Mouse (Mus musculus): ENCODE measurements at regions not wholly inside any gene's neighbourhood (a gene's known extent, or its start where the extent isn't known, plus 50 kb on each side); places are given as distances from the start of the nearest gene placed in this dataset.
A peak's percentile ranks its signal among the peaks of the same experiment; 100 is the strongest.

DNA sequence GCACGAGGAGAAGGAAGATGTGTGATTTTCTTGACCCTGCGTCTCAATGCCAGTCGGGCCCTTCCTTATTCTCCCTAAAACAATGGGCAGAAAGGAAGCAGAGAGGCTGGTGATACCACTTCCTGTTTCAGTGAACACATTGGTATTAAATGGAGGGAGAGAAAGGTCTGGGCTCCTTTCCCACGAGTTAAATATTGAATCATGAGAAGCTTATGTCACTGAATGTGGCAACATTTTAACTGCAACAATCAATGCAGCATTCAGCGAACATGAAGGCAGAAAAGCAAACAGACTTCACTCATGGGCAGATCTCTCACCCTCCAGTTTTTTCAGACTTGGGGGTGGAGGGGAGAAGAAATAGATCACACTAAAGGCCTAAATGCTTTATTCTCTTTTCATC, 819.8 kb downstream of the Poteg start:
- Histone ChIP-seq H3K36me3 (no peaks in the 10 kb centered on the region), H3K27me3 (no peaks in the 10 kb centered on the region), H3K4me2 (no peak overlapping the region), H3K4me1 (replicated peaks) (no peaks in the 10 kb centered on the region), H3K4me3 (no peak overlapping the region), H3K9ac (no peak overlapping the region), H3K9me3 (no peaks in the 10 kb centered on the region), H3K27ac (replicated peaks) (no peak overlapping the region)
- ATAC-seq (ENCODE audit: low read depth), result no peak
- 76% methylated on average over 5 of the region's 5 CpGs for WGBS

GRCm38 (mm10) chr8:28284257-28284656, 836.8 kb downstream of the Poteg start:
- WGBS, result 69% methylated on average over 2 of the region's 2 CpGs
- no peak for ATAC-seq (ENCODE audit: low read depth)
- H3K36me3 ChIP-seq, result no peaks in the 10 kb centered on the region

DNA sequence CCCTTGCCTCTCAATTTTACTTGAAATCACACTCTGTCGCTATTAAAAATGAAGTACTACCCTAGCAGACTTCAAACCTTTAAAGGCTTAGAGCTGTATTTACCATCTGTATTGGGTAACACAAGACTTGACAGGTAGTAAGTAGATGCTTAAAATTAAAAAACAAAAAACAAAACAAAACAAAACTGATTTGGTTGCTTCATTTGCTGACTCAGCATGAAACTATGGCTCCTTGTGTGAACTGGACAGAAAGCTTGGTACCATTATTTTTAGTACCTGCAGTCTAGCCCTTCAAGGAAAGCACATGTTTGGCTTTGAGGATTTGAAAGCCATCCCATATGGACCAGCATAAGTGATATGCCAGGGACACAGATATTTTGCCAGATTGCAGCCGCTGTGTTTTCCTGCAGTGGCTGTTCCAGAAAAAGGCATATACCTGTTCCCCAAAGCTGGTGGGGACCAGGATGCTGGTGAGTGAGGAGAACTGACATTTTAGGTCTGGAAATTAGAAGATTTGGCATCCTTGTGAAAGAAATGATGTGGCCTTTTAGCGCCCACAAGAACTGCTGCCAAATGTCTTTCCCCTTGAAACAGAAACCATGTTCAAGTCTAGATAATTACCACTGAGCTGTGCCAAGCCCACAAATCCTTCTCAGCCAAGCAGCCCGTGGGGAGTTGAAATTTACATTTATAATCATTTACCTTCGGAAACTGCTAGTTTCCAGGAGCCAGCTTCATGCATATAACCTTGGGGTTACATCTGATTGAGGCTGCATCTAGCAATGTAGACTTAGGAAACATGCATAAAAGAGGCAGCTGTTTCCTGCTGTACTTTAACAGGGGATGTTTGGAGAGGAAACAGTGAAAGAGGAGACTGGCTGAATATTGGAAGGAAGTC, 851.7 kb downstream of the Poteg start:
- Histone ChIP-seq H3K36me3 (no peaks in the 10 kb centered on the region), H3K4me2 (no peak overlapping the region), H3K4me3 (no peak overlapping the region), H3K27ac (replicated peaks) (0 out of 2 replicates have a peak overlapping the region, but pooled peaks have one; percentile 9), H3K9ac (no peak overlapping the region), H3K4me1 (replicated peaks) (peaks cover 8% of the 10 kb centered on the region), H3K9me3 (no peaks in the 10 kb centered on the region), H3K27me3 (no peaks in the 10 kb centered on the region)
- WGBS, result 64% methylated on average over 5 of the region's 5 CpGs
- no peak; the same call in 1 of the 2 replicates for ATAC-seq (ENCODE audit: low read depth)

More at GRCm38 (mm10) chr8:28284257-28284656, 836.8 kb downstream of the Poteg start:
- no peak overlapping the region for H3K27ac ChIP-seq (replicated peaks)
- no peak overlapping the region for H3K4me3 ChIP-seq
- no peaks in the 10 kb centered on the region for H3K27me3 ChIP-seq
- H3K4me2 ChIP-seq, result no peak overlapping the region
- no peaks in the 10 kb centered on the region for H3K4me1 ChIP-seq (replicated peaks)
- no peaks in the 10 kb centered on the region for H3K9me3 ChIP-seq
- no peak overlapping the region for H3K9ac ChIP-seq

GRCm38 (mm10) chr8:28317081-28317480, 869.6 kb downstream of the Poteg start:
- Histone ChIP-seq H3K4me1 (replicated peaks) (no peaks in the 10 kb centered on the region), H3K9ac (no peak overlapping the region), H3K27ac (replicated peaks) (no peak overlapping the region), H3K27me3 (no peaks in the 10 kb centered on the region), H3K9me3 (no peaks in the 10 kb centered on the region), H3K4me2 (no peak overlapping the region), H3K36me3 (no peaks in the 10 kb centered on the region), H3K4me3 (no peak overlapping the region)
- ATAC-seq (ENCODE audit: low read depth), result no peak
- WGBS, result 71% methylated on average over 1 of the region's 1 CpGs

DNA sequence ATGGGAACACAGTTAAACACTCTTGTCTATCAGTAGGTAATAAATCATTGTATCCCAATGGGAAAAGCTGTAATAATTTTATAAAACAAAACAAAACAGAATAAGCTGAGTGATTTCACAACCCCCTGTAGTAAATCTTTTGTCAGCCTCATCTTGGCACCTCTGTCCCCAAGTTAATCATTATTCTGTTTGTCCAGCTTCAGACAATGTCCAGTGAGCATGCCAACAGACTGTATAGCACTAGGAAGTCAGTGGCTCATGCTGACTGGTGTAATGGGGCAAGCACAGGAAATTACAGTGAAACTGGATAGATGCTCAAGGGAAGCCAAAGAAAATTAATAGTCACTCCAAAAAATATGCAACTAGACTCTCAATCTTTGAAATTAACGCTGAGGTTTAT, 885.9 kb downstream of the Poteg start:
- H3K4me1 ChIP-seq (replicated peaks), result no peaks in the 10 kb centered on the region
- H3K9me3 ChIP-seq, result no peaks in the 10 kb centered on the region
- H3K9ac ChIP-seq, result no peak overlapping the region
- no peak overlapping the region for H3K27ac ChIP-seq (replicated peaks)
- no peak for ATAC-seq (ENCODE audit: low read depth)
- H3K36me3 ChIP-seq, result no peaks in the 10 kb centered on the region
- H3K4me2 ChIP-seq, result no peak overlapping the region
- 93% methylated on average over 1 of the region's 1 CpGs for WGBS
- H3K4me3 ChIP-seq, result no peak overlapping the region
- no peaks in the 10 kb centered on the region for H3K27me3 ChIP-seq

DNA sequence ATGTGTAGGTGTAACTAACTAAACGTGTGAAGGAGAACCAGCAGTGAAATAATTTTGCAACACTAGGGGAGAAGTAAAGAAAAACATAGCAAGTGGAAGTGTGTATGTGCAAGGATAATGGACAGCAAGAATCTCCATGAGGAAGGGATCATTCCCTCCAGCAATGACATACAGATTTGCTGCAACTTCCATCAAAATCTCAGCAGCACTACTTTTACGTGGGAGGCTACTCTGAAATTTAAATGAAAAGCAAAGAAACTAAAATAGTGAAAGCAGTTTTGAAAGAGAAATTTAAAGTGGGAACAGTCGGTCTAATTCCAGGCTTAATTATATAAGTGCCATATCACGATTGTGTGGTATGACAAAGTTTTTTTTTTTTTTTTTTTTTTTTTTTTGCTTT, 890.0 kb downstream of the Poteg start:
- Histone ChIP-seq H3K4me3 (no peak overlapping the region), H3K9ac (no peak overlapping the region), H3K36me3 (no peaks in the 10 kb centered on the region), H3K4me1 (replicated peaks) (no peaks in the 10 kb centered on the region), H3K9me3 (no peaks in the 10 kb centered on the region), H3K27ac (replicated peaks) (no peak overlapping the region), H3K27me3 (no peaks in the 10 kb centered on the region), H3K4me2 (no peak overlapping the region)
- WGBS, result 82% methylated on average over 4 of the region's 4 CpGs
- no peak for ATAC-seq (ENCODE audit: low read depth)

DNA sequence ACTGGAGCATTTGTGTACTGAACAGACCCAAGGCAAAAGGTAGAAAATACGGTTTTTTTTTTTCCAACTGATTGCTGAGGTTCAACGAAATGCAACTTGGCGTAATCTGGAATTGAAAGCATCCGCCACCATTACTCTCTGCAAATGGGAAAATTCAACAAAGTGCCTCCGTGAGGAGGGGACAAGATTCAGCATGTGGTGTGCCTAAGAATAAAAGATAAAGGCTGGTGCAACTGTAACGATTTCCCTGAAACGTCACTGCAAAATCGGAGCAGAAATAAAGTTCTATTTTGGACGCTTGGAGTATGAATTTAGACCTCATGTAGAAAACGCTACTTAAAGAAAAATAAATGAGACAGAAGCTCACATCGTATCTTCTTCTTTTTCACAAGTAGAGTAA, 893.8 kb downstream of the Poteg start:
- WGBS, result 91% methylated on average over 11 of the region's 11 CpGs
- no peaks in the 10 kb centered on the region for H3K9me3 ChIP-seq
- no peaks in the 10 kb centered on the region for H3K36me3 ChIP-seq
- no peak overlapping the region for H3K4me3 ChIP-seq
- ATAC-seq (ENCODE audit: low read depth), result no peak
- no peak overlapping the region for H3K9ac ChIP-seq
- H3K4me1 ChIP-seq (replicated peaks), result no peaks in the 10 kb centered on the region
- no peak overlapping the region for H3K4me2 ChIP-seq
- H3K27ac ChIP-seq (replicated peaks), result no peak overlapping the region
- H3K27me3 ChIP-seq, result no peaks in the 10 kb centered on the region

DNA sequence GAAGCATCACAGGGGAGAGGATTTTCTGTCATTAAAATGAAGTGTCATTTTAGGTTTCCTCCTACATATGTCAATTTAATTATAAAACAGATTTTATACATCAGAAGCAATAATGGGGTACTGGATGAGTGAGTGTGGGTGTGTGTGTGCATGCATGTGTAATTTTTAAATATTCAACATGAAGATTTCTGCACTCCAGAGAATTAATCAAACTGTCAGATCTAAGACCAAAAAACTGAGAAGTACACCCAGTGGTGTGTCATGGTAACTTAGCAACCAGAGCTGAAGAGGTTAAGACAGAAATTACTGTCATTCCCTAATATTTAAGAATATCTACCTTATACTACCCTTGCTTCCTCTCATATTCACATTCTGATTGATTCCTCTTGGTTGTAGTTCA, 919.0 kb downstream of the Poteg start:
- Histone ChIP-seq H3K4me2 (no peak overlapping the region), H3K9ac (no peak overlapping the region), H3K4me1 (replicated peaks) (no peaks in the 10 kb centered on the region), H3K27ac (replicated peaks) (no peak overlapping the region), H3K36me3 (no peaks in the 10 kb centered on the region), H3K27me3 (no peaks in the 10 kb centered on the region), H3K4me3 (no peak overlapping the region), H3K9me3 (no peaks in the 10 kb centered on the region)
- ATAC-seq (ENCODE audit: low read depth), result no peak

DNA sequence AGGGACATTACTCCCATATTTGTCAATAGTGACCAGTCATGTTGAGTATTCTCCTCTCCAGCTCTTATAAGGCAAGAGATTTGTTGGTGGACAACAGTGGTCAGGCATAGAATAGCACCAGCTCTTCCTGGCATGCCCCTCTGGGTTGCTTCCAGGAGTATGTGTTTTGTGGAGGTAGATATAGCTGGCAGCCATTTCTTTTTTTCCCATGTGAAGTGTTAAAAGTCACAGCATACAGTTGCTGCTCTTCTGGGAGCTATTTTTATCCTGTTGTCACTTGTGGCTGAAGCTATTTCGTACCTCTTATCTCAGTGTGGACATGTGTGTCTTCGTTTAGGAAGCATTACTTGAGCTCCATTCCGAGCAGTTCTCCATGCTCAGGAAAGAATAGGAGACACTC, 919.9 kb downstream of the Poteg start:
- no peaks in the 10 kb centered on the region for H3K27me3 ChIP-seq
- H3K4me3 ChIP-seq, result no peak overlapping the region
- no peaks in the 10 kb centered on the region for H3K36me3 ChIP-seq
- no peak for ATAC-seq (ENCODE audit: low read depth)
- H3K4me1 ChIP-seq (replicated peaks), result no peaks in the 10 kb centered on the region
- H3K4me2 ChIP-seq, result no peak overlapping the region
- no peak overlapping the region for H3K9ac ChIP-seq
- H3K9me3 ChIP-seq, result no peaks in the 10 kb centered on the region
- 81% methylated on average over 3 of the region's 3 CpGs for WGBS
- no peak overlapping the region for H3K27ac ChIP-seq (replicated peaks)

DNA sequence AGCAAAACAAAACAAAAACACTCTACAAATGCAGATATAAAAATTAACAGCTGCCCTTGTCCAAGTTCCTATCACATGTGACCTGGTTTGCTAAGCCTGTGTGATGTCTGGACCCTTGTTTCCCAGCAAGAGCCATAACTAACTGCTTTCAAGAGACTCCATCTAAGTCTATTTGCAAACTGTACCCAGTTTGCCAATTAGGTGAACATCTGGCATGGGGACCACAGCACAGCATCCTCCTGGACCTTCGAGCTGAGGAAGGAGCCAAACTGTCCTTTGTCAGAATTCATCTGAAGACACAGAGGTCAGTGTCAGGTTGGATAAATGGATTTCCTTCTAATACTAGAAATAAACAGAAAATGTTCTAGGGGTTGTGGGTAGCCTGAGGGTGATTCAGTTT, 924.3 kb downstream of the Poteg start:
- H3K27ac ChIP-seq (replicated peaks), result no peak overlapping the region
- no peaks in the 10 kb centered on the region for H3K4me1 ChIP-seq (replicated peaks)
- no peak overlapping the region for H3K9ac ChIP-seq
- no peaks in the 10 kb centered on the region for H3K36me3 ChIP-seq
- no peaks in the 10 kb centered on the region for H3K27me3 ChIP-seq
- no peak overlapping the region for H3K4me3 ChIP-seq
- H3K4me2 ChIP-seq, result no peak overlapping the region
- 73% methylated on average over 1 of the region's 1 CpGs for WGBS
- ATAC-seq (ENCODE audit: low read depth), result no peak
- H3K9me3 ChIP-seq, result no peaks in the 10 kb centered on the region

DNA sequence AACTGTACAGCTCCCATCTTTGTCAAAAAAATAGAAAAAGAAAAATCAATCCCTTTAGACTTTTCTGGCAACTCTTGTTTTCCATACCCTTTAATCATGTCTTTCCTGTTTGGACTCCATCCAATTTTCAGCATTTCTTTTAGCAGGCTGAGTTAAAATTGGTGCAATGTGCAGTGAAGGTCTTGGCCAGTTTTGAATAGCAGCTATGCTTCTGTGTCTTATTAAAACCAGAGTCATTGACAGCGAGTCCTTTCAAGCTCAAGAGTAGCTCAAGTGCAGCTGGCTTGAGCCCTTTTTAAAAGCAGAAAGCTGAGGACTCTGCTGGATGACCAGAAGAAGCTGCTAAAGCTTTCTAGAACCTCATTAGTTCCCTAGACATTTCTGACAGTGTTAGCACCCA, 952.7 kb downstream of the Poteg start:
- ATAC-seq (ENCODE audit: low read depth), result no peak
- Histone ChIP-seq H3K4me2 (no peak overlapping the region), H3K36me3 (no peaks in the 10 kb centered on the region), H3K4me1 (replicated peaks) (no peaks in the 10 kb centered on the region), H3K27me3 (no peaks in the 10 kb centered on the region), H3K4me3 (no peak overlapping the region), H3K27ac (replicated peaks) (no peak overlapping the region), H3K9me3 (no peaks in the 10 kb centered on the region), H3K9ac (no peak overlapping the region)
- 70% methylated on average over 1 of the region's 1 CpGs for WGBS

DNA sequence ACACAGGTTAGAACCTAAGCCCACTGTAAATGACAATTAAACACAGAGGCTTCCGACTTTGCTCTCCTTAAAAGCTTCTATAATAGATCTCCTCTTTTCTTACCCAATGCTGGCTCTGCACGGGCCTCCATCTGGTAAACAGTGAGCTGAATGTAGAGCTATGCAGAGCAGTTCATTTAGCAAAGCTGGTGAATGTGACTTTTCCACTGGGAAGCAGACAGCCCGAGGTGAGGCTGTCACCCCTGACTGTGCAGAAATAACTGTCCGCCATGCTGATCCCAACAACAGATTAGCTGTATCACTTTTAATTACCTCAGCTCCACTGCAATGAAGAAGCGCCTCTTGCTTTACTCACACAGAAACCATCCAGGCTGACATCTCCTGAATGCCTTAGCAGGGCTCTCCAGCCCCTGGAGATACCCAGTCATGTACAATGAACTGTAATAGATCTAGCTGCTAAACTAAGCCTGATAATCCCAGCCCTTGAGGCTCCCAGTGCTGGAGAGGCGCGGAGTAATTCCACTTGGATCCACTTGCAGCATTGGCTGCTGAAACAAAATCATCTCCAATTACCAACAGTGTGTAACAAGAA, 980.2 kb downstream of the Poteg start:
- Histone ChIP-seq H3K36me3 (no peaks in the 10 kb centered on the region), H3K9me3 (no peaks in the 10 kb centered on the region), H3K9ac (no peak overlapping the region), H3K4me2 (no peak overlapping the region), H3K27me3 (no peaks in the 10 kb centered on the region), H3K27ac (replicated peaks) (no peak overlapping the region), H3K4me1 (replicated peaks) (no peaks in the 10 kb centered on the region; the same call in 1 of the 2 replicates), H3K4me3 (no peak overlapping the region)
- no peak for ATAC-seq (ENCODE audit: low read depth)
- 66% methylated on average over 7 of the region's 7 CpGs for whole genome bisulfite sequencing

DNA sequence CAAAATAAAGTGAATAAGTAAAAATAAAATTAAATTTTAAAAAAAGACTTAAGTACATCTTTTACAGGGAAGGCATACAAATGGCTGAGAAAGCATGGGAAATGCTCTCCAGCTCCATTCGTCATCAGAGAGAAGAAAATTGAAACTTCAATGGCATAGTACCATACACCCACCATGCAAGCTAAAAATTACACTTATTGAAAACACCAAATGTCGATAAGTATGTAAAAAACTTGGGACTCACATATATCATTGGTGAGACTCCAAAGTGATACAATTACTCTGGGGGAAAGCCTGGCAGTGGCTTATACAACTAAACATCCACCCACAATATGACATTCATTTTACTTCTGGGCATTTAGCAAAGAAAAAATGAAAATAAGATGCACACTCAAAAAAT, 1025.7 kb downstream of the Poteg start:
- Histone ChIP-seq H3K27ac (replicated peaks) (no peak overlapping the region), H3K9ac (no peak overlapping the region), H3K4me1 (replicated peaks) (no peaks in the 10 kb centered on the region), H3K36me3 (no peaks in the 10 kb centered on the region), H3K27me3 (no peaks in the 10 kb centered on the region), H3K4me2 (no peak overlapping the region), H3K4me3 (no peak overlapping the region), H3K9me3 (no peaks in the 10 kb centered on the region)
- WGBS, result 89% methylated on average over 2 of the region's 2 CpGs
- no peak for ATAC-seq (ENCODE audit: low read depth)
